Mouse (Mus musculus): ENCODE data around the gene Polr3b. TPM values are rescaled to one million over a fixed set of nuclear protein-coding genes. Genes with fewer than 3 reads are reported as not detected.

The Polr3b gene
- polyA plus RNA-seq, 1 experiment from 2014 or later, result 21.7 TPM

DNA sequence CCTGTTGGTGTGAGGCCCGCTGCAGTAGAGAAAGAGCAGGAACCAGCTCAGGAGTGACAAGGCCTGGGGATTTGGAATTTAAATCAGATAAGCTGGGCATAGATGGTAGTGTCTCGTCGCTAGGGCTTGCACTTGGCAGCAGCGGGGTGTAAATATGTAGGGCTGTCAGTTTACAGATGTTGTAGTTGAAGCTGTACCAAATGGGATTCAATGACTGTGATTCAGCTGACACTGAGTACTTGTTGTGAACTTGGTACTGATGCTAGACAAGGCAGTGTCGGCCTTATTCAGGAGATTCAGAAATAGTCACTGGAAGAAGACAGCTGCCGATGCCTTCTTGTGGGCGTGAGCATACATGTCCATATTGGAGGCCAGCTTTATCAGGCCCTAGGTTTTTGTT lies 39.9 kb upstream of the Polr3b start:
- no peak for ATAC-seq (ENCODE audit: low FRiP score, low TSS enrichment)
- no peak overlapping the region for H3K27ac ChIP-seq (ENCODE audit: low read depth, low read length)
- H3K27me3 ChIP-seq (ENCODE audit: control insufficient read depth, insufficient read depth, low read length), result no peaks in the 10 kb centered on the region
- H3K36me3 ChIP-seq (ENCODE audit: control insufficient read depth, insufficient read depth, low read length), result no peaks in the 10 kb centered on the region
- 82% methylated on average over 7 of the region's 7 CpGs for WGBS
- H3K4me3 ChIP-seq (ENCODE audit: low read length), result no peak overlapping the region
- peaks cover 7% of the 10 kb centered on the region; the same call in 1 of the 2 replicates for H3K4me1 ChIP-seq (ENCODE audit: control insufficient read depth, insufficient read depth, low read length)
- no peaks in the 10 kb centered on the region for H3K9me3 ChIP-seq (ENCODE audit: control insufficient read depth, low read length)
- no peak overlapping the region for H3K9ac ChIP-seq (ENCODE audit: low read depth, low read length)
- no peak overlapping the region for H3K4me2 ChIP-seq (replicated peaks; ENCODE audit: low read depth, low read length)

- no peak overlapping the region for H3K27ac ChIP-seq (ENCODE audit: low read depth, low read length)
- no peaks in the 10 kb centered on the region for H3K27me3 ChIP-seq (ENCODE audit: control insufficient read depth, insufficient read depth, low read length)
- ATAC-seq (ENCODE audit: low FRiP score, low TSS enrichment), result no peak
- H3K36me3 ChIP-seq (ENCODE audit: control insufficient read depth, insufficient read depth, low read length), result no peaks in the 10 kb centered on the region
- no peaks in the 10 kb centered on the region for H3K4me1 ChIP-seq (ENCODE audit: control insufficient read depth, insufficient read depth, low read length)
- H3K9ac ChIP-seq (ENCODE audit: low read depth, low read length), result no peak overlapping the region
- WGBS, result 69% methylated on average over 11 of the region's 11 CpGs
- H3K4me2 ChIP-seq (replicated peaks; ENCODE audit: low read depth, low read length), result no peak overlapping the region
- H3K4me3 ChIP-seq (ENCODE audit: low read length), result no peak overlapping the region
- no peaks in the 10 kb centered on the region for H3K9me3 ChIP-seq (ENCODE audit: control insufficient read depth, low read length)
Observed at GRCm38 (mm10) chr10:84584451-84585293, 37.4 kb upstream of the Polr3b start.

GRCm38 (mm10) chr10:84585294-84585650 lies 36.8 kb upstream of the Polr3b start:
- WGBS, result 72% methylated on average over 2 of the region's 2 CpGs
- Histone ChIP-seq H3K9ac (ENCODE audit: low read depth, low read length) (no peak overlapping the region), H3K4me1 (ENCODE audit: control insufficient read depth, insufficient read depth, low read length) (no peaks in the 10 kb centered on the region), H3K4me2 (replicated peaks; ENCODE audit: low read depth, low read length) (no peak overlapping the region), H3K27me3 (ENCODE audit: control insufficient read depth, insufficient read depth, low read length) (no peaks in the 10 kb centered on the region), H3K27ac (ENCODE audit: low read depth, low read length) (no peak overlapping the region), H3K36me3 (ENCODE audit: control insufficient read depth, insufficient read depth, low read length) (no peaks in the 10 kb centered on the region), H3K9me3 (ENCODE audit: control insufficient read depth, low read length) (no peaks in the 10 kb centered on the region), H3K4me3 (ENCODE audit: low read length) (no peak overlapping the region)
- no peak for ATAC-seq (ENCODE audit: low FRiP score, low TSS enrichment)

DNA sequence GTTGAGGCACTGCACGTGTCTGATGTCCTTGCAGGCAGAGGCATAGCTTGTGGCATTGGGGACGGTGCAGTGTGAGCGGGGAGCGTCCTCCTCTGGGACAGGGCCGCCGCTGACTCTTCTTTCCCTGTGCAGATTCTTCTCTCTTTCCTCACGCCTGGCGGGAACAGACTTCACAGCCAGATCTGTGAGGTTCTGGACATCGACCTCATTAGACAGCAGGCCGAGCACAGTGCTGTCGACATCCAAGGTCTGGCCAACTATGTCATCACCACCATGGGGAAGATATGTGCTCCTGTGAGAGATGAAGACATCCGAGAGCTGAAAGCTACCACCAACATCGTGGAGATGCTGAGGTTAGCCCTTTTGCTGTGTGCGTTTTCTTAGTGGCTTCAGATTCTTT lies 31.1 kb upstream of the Polr3b start:
- H3K4me3 ChIP-seq (ENCODE audit: low read length), result no peak overlapping the region
- no peak overlapping the region for H3K9ac ChIP-seq (ENCODE audit: low read depth, low read length)
- no peaks in the 10 kb centered on the region for H3K27me3 ChIP-seq (ENCODE audit: control insufficient read depth, insufficient read depth, low read length)
- no peak overlapping the region for H3K27ac ChIP-seq (ENCODE audit: low read depth, low read length)
- H3K9me3 ChIP-seq (ENCODE audit: control insufficient read depth, low read length), result no peaks in the 10 kb centered on the region
- 82% methylated on average over 14 of the region's 14 CpGs for WGBS
- no peaks in the 10 kb centered on the region for H3K36me3 ChIP-seq (ENCODE audit: control insufficient read depth, insufficient read depth, low read length)
- no peak overlapping the region for H3K4me2 ChIP-seq (replicated peaks; ENCODE audit: low read depth, low read length)
- no peaks in the 10 kb centered on the region for H3K4me1 ChIP-seq (ENCODE audit: control insufficient read depth, insufficient read depth, low read length)
- no peak for ATAC-seq (ENCODE audit: low FRiP score, low TSS enrichment)

DNA sequence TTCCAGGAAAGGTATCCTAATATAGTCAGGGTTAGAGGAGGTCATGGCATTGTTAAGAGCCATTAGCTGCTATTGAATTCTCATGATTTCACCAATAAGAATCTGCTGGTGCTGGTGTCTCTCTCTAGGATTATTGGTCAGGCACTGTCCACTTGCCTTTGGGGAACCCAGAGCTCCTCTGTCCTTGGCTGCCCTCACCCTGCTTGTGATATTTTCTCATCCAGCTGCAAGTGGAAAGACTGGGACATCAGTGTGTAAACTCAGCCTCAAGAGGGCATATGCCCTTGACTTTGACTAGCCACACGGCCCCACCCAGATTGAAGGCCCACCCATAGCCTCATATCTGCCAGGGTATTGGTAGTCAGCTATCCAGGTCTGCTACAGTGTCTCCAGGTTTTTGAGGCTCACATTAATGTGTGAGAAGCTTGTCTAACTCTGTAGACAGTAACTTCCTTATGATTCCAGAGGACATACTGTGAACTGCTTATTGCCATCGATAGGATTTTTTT lies 30.4 kb upstream of the Polr3b start:
- no peaks in the 10 kb centered on the region for H3K4me1 ChIP-seq (ENCODE audit: control insufficient read depth, insufficient read depth, low read length)
- no peaks in the 10 kb centered on the region for H3K9me3 ChIP-seq (ENCODE audit: control insufficient read depth, low read length)
- no peaks in the 10 kb centered on the region for H3K36me3 ChIP-seq (ENCODE audit: control insufficient read depth, insufficient read depth, low read length)
- H3K27me3 ChIP-seq (ENCODE audit: control insufficient read depth, insufficient read depth, low read length), result no peaks in the 10 kb centered on the region
- no peak overlapping the region for H3K4me3 ChIP-seq (ENCODE audit: low read length)
- no peak overlapping the region for H3K9ac ChIP-seq (ENCODE audit: low read depth, low read length)
- H3K27ac ChIP-seq (ENCODE audit: low read depth, low read length), result no peak overlapping the region
- WGBS, result 92% methylated on average over 2 of the region's 2 CpGs
- no peak; the same call in 1 of the 2 replicates for ATAC-seq (ENCODE audit: low FRiP score, low TSS enrichment)
- no peak overlapping the region for H3K4me2 ChIP-seq (replicated peaks; ENCODE audit: low read depth, low read length)

DNA sequence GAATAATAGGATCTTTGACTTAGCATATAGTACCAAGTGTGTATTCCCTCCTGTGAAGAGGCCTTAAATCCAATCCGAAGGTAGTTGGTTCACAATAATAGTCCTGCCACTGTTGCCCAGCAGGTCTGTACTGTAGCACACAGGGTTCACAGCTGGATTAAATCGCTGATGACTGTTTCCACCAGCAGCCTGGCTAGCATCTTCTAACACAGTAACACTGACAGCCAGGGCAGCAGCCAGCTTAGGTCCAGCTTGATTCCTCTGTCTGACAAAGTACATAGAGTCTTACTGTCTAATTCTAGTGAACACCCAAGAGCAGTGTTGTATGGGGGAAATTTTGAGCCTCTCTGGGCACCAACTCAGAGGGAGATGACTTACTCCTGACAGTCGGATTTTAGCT lies 29.3 kb upstream of the Polr3b start:
- Histone ChIP-seq H3K36me3 (ENCODE audit: control insufficient read depth, insufficient read depth, low read length) (no peaks in the 10 kb centered on the region), H3K4me1 (ENCODE audit: control insufficient read depth, insufficient read depth, low read length) (no peaks in the 10 kb centered on the region), H3K27ac (ENCODE audit: low read depth, low read length) (no peak overlapping the region), H3K9ac (ENCODE audit: low read depth, low read length) (no peak overlapping the region), H3K9me3 (ENCODE audit: control insufficient read depth, low read length) (no peaks in the 10 kb centered on the region), H3K4me3 (ENCODE audit: low read length) (no peak overlapping the region), H3K27me3 (ENCODE audit: control insufficient read depth, insufficient read depth, low read length) (no peaks in the 10 kb centered on the region), H3K4me2 (replicated peaks; ENCODE audit: low read depth, low read length) (no peak overlapping the region)
- no peak for ATAC-seq (ENCODE audit: low FRiP score, low TSS enrichment)
- 73% methylated on average over 3 of the region's 3 CpGs for WGBS

DNA sequence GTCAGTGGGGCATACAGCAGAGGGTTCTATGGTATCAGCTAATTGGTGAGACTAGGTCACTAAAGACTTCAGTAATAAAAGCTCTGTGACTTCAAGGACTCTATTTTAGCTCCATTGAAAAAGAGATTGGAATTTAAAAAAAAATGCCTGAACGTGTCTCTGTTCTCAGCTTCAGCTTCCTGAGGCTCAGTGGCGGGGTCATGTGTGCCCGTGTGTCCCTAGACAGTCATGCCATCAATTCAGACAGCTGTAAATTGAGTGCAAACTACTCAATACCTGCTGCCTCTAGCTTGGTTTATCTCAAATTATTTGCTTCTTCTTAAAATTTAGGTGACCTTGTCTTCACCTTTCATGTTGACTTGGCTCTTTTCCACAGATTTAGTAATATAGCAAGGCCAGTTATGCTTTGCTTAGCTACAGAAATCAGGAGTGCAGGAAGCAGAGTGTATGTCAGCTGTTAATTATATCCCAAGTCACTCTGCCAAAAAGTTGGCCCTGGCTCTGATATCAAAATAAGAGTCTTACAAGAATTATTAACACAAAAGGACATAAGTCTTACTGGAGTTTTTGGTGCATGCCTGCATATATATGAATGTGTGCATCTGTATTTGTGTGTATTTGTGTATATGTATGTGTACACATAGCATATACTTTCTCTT lies 24.8 kb upstream of the Polr3b start:
- Histone ChIP-seq H3K27ac (ENCODE audit: low read depth, low read length) (no peak overlapping the region), H3K9ac (ENCODE audit: low read depth, low read length) (no peak overlapping the region), H3K4me1 (ENCODE audit: control insufficient read depth, insufficient read depth, low read length) (no peaks in the 10 kb centered on the region), H3K9me3 (ENCODE audit: control insufficient read depth, low read length) (no peaks in the 10 kb centered on the region), H3K36me3 (ENCODE audit: control insufficient read depth, insufficient read depth, low read length) (no peaks in the 10 kb centered on the region), H3K27me3 (ENCODE audit: control insufficient read depth, insufficient read depth, low read length) (no peaks in the 10 kb centered on the region), H3K4me3 (ENCODE audit: low read length) (no peak overlapping the region), H3K4me2 (replicated peaks; ENCODE audit: low read depth, low read length) (no peak overlapping the region)
- ATAC-seq (ENCODE audit: low FRiP score, low TSS enrichment), result no peak
- WGBS, result 38% methylated on average over 3 of the region's 3 CpGs

DNA sequence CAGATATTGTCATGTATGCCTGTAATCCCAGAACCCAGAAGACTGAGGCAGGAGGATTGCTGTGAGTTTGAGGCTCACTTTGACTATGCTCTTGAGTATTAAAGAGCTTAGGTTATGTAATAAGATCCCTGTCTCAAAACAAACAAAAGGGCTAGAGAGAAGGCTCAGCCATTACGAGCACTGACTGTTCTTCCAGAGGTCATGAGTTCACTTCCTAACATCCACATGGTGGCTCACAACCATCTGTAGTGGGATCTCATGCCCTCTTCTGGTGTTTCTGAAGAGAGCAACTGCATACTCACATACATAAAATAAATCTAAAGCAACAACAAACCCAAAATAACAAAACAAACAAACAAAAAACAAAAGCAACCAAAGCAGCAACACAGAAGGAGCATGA lies 23.9 kb upstream of the Polr3b start:
- Histone ChIP-seq H3K4me1 (ENCODE audit: control insufficient read depth, insufficient read depth, low read length) (no peaks in the 10 kb centered on the region), H3K27ac (ENCODE audit: low read depth, low read length) (no peak overlapping the region), H3K27me3 (ENCODE audit: control insufficient read depth, insufficient read depth, low read length) (no peaks in the 10 kb centered on the region), H3K9me3 (ENCODE audit: control insufficient read depth, low read length) (no peaks in the 10 kb centered on the region), H3K36me3 (ENCODE audit: control insufficient read depth, insufficient read depth, low read length) (no peaks in the 10 kb centered on the region), H3K4me3 (ENCODE audit: low read length) (no peak overlapping the region), H3K9ac (ENCODE audit: low read depth, low read length) (no peak overlapping the region), H3K4me2 (replicated peaks; ENCODE audit: low read depth, low read length) (no peak overlapping the region)
- no peak for ATAC-seq (ENCODE audit: low FRiP score, low TSS enrichment)
- 41% methylated on average over 1 of the region's 1 CpGs for WGBS

DNA sequence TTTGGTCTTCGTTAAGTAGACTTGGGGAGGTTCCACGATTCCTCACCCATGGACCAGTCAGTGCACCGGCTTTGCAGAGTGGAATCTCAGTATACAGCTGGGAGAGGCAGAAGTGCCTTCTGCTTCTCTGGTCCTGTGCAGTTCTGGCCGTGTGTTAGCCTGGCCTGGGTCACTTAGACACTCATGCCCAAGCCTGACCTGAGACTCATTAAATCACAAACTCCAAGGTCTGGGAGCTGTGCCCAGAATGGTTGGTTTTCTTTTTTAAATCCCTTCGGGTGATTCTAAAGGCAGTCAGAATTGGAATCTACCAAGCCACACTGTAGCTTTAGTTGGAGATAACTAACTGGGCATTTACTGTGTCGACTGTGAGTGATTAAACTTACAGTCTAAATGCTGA lies 22.0 kb upstream of the Polr3b start:
- Histone ChIP-seq H3K4me2 (replicated peaks; ENCODE audit: low read depth, low read length) (no peak overlapping the region), H3K36me3 (ENCODE audit: control insufficient read depth, insufficient read depth, low read length) (no peaks in the 10 kb centered on the region), H3K9ac (ENCODE audit: low read depth, low read length) (no peak overlapping the region), H3K9me3 (ENCODE audit: control insufficient read depth, low read length) (no peaks in the 10 kb centered on the region), H3K27ac (ENCODE audit: low read depth, low read length) (no peak overlapping the region), H3K27me3 (ENCODE audit: control insufficient read depth, insufficient read depth, low read length) (no peaks in the 10 kb centered on the region), H3K4me3 (ENCODE audit: low read length) (no peak overlapping the region), H3K4me1 (ENCODE audit: control insufficient read depth, insufficient read depth, low read length) (no peaks in the 10 kb centered on the region)
- no peak for ATAC-seq (ENCODE audit: low FRiP score, low TSS enrichment)
- WGBS, result 86% methylated on average over 6 of the region's 6 CpGs
